Mouse (Mus musculus): ENCODE measurements around the gene Atp5h.

Gene Atp5h

DNA sequence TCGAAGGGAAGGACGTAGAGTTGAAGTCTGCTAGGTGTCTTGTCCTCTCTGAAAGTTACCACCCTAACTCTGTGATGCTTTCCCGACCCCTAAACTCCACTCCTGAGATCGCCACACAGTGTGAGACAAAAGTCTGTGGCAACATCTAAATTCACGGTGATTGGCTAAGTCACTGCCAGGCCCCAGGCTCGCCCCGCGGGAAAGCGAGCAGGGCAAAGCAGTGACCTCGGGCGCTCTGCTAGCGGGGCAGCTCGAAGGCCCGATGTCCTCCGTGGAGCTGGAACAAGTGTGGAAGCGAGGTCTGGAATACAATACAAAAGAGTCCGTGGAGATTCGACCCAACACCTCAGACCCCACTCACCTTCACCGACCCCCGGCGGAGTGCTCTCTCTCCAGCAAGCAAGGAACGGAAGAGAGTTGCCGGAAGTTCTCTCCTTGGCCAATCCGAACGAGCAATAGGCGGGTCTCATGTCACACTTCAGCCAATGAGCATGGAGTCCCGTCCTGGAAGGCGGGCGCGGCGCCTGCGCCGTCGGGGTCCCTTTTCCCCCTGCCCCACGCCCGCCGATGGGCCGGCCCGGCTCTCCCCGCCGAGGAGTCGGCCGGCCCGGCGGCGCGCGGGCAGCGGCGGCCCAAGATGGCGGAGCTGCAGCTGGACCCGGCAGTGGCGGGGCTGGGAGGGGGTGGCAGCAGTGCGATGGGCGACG is at the start of gene Atp5h, which contains the start of gene Kctd2:
TSS of gene Atp5h (minus strand) at position 432 of the 707 bp plus-strand sequence.
TSS of gene Kctd2 (plus strand) at position 598 of the 707 bp plus-strand sequence.
- peak; percentile 93 for DNase-seq

- peak; percentile 22 for DNase-seq
Observed at GRCm38 (mm10) chr11:115467217-115467618, 47.5 kb upstream of the Atp5h start.

DNA sequence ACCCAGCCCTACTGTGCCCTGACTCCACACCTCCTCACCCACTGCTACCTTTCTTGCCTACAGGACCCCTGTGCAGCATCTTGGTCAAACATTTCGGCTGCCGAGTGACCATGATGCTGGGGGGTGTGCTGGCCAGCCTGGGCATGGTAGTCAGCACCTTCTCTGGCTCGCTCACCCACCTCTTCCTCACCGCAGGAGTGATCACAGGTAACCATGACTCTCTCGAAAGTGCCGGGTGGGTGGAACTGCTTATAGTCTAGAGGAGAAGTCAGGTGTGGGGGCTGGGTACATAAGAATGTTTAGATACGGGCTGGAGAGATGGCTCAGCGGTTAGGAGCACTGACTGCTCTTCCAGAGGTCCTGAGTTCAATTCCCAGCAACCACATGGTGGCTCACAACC is 45.1 kb upstream of the Atp5h start:
- DNase-seq = peak; percentile 66

GRCm38 (mm10) chr11:115463397-115463796 is 43.6 kb upstream of the Atp5h start:
- peak; percentile 73 for DNase-seq

- peak; percentile 86 for DNase-seq
Observed at GRCm38 (mm10) chr11:115462243-115462891, 42.6 kb upstream of the Atp5h start, which contains the start of gene Slc16a5. Slc16a5 (plus strand) TSS chr11:115462474.

DNA sequence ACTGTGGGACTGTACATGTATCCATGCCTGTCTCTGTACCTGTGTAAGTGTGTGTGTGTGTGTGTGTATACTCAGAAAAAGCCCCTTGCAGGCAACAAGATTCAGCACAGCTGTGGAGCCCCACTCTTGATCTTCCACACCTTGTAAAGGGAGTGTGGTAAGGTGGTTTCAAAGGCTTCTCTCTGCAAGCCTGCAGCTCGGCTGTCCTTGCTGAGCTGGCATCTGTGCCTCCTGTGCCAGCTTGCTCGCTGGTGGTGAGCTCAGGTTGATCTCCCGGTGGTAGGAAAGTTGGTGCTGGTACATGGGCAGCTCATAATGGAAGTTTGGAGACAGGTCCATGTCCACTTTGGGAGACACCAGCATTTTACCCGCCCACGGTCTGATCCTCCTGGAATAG is 42.1 kb upstream of the Atp5h start:
- DNase-seq = peak; percentile 72

DNA sequence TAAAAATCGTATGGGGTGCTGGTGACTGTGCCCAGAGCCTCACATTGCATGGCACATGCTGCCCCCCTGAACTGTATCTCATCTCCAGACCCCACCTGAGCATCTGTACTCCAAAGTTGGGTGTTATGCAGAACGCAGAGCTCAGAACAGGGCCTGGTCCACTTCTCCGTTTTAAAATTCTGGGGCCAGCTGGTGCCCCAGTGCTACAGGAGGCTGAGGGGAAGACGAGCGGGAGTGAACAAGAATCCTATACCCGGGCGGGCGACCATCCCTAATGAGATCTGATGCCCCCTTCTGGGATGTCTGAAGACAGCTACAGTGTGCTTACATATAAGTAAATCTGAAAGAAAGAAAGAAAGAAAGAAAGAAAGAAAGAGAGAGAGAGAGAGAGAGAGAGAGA is 41.2 kb upstream of the Atp5h start:
- peak; percentile 61 for DNase-seq

- peak; percentile 51 for DNase-seq
Observed at GRCm38 (mm10) chr11:115457405-115457804, 37.6 kb upstream of the Atp5h start.

DNA sequence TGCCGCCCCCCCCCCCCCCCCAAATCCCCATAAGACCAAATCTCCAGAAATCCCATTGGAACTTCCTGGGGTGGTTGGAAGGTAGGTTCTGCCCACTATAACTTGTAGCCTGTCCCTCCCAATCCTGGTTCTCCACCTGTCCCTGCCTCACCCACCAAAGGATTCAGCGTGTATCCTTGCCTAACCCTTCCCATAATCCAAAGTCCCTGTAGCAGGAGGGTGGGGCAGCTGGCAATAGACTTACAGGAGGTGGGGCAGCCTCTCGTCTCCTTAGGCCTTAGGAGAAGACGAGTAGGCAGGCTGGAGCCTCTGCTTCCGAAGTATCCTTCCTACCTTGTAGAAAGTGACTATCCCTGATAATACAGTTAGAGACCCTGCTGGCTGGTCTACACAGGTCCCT is 36.4 kb upstream of the Atp5h start:
- DNase-seq = no peak

GRCm38 (mm10) chr11:115455619-115456018 is 35.9 kb upstream of the Atp5h start:
- peak; percentile 31 for DNase-seq

DNA sequence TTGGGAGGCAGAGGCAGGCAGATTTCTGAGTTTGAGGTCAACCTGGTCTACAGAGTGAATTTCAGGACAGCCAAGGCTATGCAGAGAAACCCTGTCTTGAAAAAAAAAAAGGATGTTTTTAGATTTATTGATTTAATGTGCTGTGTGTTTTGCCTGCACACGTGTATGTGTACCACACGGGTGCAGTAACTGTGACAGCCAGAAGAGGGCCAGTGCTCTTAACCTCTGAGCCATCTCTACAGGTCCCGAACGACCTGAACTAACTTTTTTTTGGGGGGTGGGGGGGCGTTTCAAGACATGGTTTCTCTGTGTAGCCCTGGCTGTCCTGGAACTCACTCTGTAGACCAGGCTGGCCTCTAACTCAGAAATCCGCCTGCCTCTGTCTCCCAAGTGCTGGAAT is 35.1 kb upstream of the Atp5h start:
- peak; percentile 49 for DNase-seq

- DNase-seq = peak; percentile 61
Observed at GRCm38 (mm10) chr11:115453306-115453705, 33.5 kb upstream of the Atp5h start.

DNA sequence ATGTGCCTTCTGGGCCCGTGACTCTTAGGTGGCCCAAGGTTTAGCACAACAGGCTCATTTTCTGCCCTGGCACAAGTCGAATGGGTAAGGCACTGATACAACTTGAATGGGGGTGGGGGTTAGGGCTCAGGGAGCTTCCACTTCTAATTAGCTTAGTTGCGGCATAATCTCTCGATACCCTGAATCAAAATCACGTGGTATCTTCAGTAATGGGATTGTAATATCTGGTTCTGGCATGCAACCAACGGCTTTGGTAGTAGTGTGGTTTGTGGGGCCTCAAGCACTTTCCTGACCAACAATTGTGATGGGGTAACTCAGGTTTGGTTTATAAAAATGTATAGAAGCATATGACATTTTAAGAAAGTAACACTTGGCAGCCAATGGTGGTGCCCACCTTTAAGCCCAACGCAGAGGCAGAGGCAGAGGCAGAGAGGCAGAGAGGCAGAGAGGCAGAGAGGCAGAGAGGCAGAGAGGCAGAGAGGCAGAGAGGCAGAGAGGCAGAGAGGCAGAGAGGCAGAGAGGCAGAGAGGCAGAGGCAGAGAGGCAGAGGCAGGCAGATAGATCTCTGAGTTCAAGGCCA is 32.6 kb upstream of the Atp5h start:
- DNase-seq = peak; percentile 53

DNA sequence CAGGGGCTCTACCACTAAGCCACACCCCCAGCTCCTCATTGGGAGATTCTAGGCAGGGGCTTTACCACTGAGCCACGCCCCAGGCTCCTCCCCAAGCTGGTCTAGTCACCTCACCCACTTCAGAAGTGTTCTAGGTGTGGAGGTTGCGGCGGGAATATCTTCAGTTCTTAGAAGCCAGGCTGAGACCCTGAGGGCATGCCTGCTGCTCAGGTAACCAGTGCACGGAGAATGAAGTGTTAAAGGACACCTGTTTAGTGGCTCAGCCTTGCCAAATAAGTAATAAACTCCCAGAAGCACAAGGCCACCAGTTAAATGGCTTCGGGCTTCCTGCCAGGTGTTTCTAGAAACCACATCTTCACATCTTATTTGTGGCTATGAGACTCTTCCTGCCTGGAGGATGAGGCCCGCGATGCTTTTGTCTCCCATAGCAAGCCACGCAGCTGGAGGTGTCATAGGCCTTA is 32.0 kb upstream of the Atp5h start:
- DNase-seq = peak; percentile 79

- no peak for DNase-seq
Observed at GRCm38 (mm10) chr11:115450176-115450575, 30.4 kb upstream of the Atp5h start.

DNA sequence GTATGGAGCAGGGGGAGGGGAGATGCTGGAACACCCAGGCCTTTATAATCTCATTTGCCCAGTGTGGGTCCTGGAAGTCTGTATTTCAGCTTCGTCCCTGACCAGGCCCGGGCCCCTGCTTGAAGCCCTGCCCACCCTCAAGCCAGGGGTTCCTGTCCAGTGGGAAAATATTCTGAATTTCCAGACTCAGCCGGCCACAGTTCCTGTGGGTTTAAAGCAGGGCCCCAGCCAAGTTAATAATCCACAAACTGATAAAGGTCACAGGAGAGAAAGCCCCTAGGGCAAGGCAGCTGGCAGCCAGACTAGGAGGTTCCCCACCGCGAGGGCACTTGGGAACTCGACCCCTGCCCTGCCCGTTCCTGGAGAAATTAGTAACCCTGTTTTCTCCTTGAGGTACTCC is 29.2 kb upstream of the Atp5h start:
- no peak for DNase-seq

DNA sequence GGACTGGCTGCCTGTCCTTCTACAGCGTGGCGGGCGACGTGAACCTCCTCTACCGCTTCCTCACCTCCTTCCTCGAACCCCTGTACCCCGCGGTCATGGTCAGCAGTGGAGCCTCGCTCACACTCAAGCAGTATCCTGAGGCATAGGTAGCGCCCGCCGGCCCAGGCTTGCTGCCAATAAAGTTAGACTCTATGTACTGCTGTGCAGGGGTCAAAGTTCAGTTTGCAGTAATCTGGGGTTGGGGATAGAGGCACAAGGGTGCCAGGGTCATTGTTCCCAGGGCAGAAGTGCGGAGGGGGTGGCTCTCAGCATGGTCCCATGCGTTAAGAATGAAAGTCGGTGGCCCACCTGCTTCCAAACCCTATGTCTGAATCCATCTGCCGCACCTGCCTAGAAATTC is 28.3 kb upstream of the Atp5h start:
- no peak for DNase-seq

- DNase-seq = peak; percentile 27
Observed at GRCm38 (mm10) chr11:115447321-115447885, 27.6 kb upstream of the Atp5h start.

DNA sequence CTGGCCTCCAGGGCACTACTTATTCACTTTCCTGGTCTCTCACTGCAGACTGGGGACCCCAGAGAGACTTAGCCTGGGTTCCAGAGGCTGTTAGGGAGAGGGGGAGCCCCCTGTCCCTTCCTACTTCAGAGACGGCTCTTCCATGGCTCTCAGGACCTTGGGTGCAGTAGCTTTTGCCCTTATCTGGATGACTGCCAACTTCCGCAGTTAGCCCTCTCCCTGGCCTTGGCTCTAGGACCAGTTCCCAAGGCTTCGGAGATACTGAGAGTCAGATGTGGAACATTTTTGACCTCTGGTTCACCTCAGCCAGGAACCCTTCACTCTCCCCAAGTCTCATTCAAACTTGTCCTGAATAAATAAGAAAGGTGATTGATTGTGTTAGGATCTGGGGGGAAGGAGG is 27.1 kb upstream of the Atp5h start:
- DNase-seq = no peak

DNA sequence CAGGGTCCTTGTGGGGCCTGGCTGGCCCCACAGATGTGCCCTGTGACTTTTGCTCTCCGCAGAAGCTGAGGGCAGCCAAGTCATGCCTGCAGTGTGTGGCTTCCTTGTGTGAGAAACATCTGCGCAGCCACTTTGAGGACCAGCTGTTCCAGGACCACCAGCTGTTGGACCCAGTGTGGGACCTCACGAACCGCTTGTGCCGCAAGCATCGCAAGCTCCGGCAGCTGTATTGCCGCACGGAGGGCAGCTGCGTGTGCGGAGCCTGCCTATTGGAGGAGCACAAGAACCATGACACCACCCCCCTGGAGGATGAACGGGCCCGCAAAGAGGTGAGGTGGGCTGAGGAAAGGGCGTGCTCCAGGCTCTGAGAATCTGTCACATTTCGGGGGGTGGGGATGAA is 21.7 kb upstream of the Atp5h start:
- peak; percentile 66 for DNase-seq

- peak; percentile 55 for DNase-seq
Observed at GRCm38 (mm10) chr11:115439906-115440595, 20.3 kb upstream of the Atp5h start, which contains the start of gene Trim80. Trim80 (plus strand) TSS chr11:115440545.

- DNase-seq = no peak
Observed at GRCm38 (mm10) chr11:115439326-115439725, 19.6 kb upstream of the Atp5h start.
